Mouse (Mus musculus) urinary bladder, adult 2 months (tissue): ENCODE results near the gene Tle6. TPM values are rescaled to one million over a fixed set of nuclear protein-coding genes. Genes with fewer than 3 reads are reported as not detected.

ENCODE experiments used
- DNase-seq: peaks from one replicate; pipeline ENCODE4 v3.0.0; 2022; ENCODE audit warnings: low spot score
- polyA plus RNA-seq: library from polyadenylated mRNA; depleted of rRNA; stranded (reverse); fragments of >200 nt; gene quantifications from 2 replicates; pipeline ENCODE4 v1.2.3, GENCODE M21; 2012

Gene Tle6
- polyA plus RNA-seq, 1 experiment = 47.5 TPM

- no peak for DNase-seq
Observed at GRCm38 (mm10) chr10:81623441-81623840, 22.6 kb upstream of the Tle6 start.

DNA sequence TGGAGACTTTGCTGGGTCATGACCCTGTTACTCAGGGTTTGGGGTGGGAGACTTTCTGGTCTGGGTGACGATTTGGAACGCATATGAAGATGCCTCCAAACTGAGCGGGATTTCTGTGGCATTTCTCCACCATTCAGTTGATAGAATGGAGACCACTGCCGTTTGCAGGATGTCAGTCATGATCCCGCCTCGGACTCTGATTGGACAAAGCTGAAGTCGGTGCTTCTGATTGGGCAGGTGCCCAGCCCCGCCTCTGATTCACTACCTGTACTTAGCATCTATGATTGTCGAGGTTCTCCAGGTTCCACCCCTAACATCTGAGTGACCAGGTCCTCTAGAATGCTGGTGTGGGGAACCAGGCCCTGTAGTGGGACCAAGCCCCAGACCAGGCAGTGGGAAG lies 19.9 kb upstream of the Tle6 start:
- no peak for DNase-seq

DNA sequence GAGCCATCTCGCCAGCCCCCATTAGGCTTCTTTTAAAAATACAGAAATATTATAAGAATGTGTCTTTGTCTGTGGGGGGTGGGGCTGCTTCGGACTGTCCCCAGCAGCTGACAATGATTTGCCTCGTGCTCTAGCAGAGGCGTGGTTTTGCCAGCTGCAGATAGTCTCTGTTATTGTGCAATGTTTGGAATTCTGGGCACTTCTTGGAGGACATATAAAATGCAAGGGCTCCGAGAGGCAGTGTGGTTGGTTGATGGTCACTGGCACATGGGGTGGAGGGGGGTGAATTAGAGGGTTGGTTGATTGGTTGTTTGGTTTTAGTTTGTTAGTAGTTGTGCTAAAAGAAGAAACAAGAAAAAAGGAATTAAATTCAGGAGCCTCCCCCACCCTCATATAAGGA lies 19.1 kb upstream of the Tle6 start:
- DNase-seq = no peak

GRCm38 (mm10) chr10:81615486-81615885 lies 14.6 kb upstream of the Tle6 start:
- no peak for DNase-seq

DNA sequence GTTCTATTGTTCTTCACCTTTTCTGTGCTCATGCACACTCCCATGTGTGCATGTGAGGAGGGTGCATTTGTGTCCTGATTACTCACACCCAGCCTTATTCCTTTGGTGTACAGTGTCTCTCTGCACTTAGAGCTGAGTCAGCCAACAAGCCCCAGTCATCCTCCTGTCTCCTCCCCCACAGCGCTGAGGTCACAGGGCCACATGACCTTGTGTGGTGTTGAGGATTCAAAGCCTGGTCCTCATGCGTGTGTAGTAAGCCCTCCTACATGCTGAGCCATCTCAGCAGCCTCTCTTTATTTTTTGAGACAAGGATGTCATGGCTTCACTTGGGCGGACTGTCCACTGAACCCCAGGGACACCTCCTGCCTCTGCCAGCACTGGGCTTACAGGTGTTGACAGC lies 11.9 kb upstream of the Tle6 start:
- no peak for DNase-seq

GRCm38 (mm10) chr10:81608308-81608707 lies 7.4 kb upstream of the Tle6 start:
- DNase-seq = no peak

GRCm38 (mm10) chr10:81605974-81606751 lies 5.3 kb upstream of the Tle6 start, which contains the start of gene BC025920:
TSS of gene BC025920 (plus strand) at chr10:81606270.
- peak; percentile 78 for DNase-seq

- no peak for DNase-seq
Observed at GRCm38 (mm10) chr10:81605666-81605973, 4.7 kb upstream of the Tle6 start.

DNA sequence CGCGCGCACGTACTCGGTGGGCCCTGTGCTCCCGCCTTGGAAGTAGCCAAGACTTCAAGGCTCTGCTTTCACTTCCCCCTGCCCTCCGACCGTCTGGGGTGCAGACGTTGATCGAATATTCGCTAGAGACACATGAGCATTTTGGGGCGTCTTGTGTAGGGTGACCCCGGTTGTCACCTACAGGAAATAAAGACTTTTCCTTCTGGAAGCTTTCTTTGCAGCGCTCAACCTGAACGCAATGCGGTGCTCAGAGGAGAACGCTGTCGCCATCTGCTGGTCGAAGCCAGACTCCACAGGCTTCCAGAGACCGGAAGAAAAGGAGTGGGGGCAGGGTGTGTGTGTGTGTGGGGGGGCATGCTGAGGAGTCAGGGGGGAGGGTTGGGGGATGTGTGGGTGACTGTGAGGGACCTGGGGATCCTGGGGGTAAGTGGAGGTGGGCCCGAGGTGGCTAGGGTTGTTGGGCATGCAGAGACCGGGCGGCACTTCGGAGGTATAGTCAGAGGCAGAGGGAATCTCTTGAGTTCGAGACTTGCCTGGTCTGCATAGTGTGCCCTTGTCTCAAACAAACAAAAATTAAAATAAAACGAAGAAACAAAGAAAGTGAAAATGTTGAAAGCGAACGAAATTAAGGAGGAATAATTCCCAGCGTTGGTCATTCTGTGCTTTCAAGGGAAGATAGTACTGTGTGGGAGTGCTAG lies 4.2 kb upstream of the Tle6 start:
- peak; percentile 67 for DNase-seq

GRCm38 (mm10) chr10:81604019-81604967 lies 3.4 kb upstream of the Tle6 start:
- DNase-seq = no peak

GRCm38 (mm10) chr10:81602741-81603151 lies 1.9 kb upstream of the Tle6 start:
- no peak for DNase-seq

DNA sequence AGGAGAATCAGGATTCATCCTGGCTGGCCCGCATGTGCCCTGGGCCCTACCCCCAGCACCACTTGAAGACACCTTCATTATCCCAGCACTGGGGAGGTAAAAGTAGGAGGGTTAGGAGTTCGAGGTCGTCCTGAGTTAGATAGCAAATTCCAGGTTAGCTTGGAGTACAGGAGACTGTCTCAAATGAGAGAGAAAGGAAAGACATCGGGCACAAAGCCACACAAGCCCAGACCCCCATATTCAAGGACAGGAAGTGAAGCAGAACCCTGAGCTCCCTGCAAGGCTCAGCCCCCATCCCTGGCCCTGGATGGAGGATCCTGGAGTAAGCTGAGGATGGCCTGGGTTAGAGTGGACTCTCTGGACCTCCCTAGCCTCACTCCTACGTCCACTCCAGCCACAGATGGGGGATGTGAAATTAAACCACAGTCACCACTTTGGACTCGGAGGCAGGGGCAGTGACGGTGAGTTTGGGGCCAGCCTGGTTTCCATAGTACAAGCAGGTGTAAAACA lies 578 bp upstream of the Tle6 start:
- DNase-seq = no peak

GRCm38 (mm10) chr10:81600096-81600495 lies 777 bp downstream of the Tle6 start:
- DNase-seq = no peak

DNA sequence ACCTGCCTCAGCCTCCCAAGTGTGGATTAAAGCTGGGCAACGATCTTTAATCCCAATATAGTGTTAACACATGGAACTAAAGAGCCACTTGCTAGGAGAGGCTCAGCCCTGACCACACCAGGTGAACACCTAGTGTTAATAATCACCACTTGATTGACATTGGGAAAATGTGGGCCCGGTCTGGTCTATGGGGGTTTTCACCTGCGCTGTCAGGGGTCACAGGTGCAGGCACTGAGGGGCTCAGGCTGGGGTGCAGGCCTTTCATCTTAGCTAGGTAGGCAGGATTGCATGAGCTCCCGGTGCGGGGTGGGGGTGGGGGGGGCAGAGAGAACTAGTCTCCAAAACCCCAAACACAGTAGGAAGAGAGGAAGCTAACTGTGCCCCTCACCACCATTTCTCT lies 1.2 kb downstream of the Tle6 start:
- no peak for DNase-seq

GRCm38 (mm10) chr10:81598871-81599270 lies 2.0 kb downstream of the Tle6 start:
- DNase-seq = no peak

DNA sequence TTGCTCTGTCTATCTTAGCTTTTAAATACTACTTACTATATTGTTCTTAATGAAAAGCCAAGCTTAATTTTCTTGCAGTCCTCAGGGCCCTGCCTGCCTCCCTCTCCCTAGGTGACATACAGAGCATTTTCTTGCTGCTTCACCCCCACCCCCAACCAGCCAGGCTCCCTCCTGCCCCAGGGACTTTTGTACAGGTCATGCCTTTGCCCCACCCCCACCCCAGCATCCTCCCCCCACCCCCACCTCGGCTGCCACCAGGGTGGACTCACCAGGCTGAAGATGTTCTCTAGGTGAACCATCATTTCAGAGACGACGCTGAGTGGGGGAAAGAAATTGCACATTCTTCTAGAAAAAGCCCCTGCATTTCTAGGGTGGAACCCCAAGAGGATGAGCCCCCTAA lies 2.5 kb downstream of the Tle6 start:
- no peak for DNase-seq

GRCm38 (mm10) chr10:81597137-81597950 lies 3.5 kb downstream of the Tle6 start:
- no peak for DNase-seq

- no peak for DNase-seq
Observed at GRCm38 (mm10) chr10:81596611-81597010, 4.3 kb downstream of the Tle6 start.

DNA sequence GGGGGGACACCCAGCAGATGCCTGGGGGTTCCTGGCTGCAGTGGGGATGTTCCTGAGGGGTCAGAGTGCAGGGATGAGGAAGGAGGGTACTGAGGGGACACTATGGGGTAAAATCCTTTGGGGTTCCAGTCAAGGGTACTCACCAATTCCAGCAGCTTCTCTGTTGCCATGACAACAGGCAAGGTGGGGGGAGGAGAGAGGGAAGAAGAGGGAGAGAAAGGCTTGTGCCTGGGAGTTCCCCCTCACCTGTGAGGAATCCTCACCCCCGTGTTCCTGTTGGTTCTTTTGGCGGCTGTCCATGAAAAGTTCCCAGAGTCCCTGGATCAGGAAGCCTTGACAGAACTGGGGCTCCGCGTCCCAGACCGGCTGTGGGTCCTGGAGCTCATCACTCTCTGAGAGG lies 5.3 kb downstream of the Tle6 start:
- DNase-seq = no peak

DNA sequence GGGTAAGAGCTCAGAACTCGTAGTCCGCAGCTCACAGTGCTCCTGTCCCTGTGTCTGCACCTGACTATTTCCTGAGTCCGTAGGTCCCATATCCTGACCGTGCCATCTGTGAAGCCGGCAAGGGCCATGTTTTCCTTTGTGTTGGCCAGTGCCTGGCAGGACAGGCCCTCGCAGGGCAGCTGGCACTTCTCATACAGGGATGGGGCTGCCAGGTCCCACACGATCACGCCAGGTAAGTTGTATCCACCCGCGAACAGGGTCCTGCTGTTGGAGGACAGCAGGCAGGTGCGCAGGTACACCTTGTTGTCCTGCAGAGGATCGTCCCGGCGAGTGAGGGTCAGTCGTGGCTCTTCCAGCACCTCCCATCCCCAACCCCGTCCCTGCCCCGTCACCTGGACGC lies 6.9 kb downstream of the Tle6 start:
- no peak for DNase-seq

DNA sequence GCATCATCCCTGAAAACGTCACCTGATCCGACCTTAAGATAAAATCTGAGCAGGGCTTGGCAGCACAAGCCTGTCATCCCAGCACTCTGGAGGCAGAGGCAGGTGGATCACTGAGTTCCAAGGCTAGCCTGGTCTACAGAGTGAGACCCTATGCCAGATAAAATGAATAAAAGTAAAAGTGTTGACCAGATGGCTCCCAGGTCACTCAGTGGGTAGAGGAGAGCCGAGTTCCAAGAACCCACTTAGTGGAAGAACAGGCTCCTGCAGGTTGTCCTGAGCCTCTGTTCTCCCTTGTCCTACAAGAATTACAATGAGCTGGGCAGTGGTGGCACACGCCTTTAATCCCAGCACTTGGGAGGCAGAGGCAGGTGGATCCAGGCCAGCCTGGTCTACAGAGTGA lies 7.7 kb downstream of the Tle6 start:
- no peak for DNase-seq
